Mouse (Mus musculus): ENCODE data around the gene Mex3a.

DNA sequence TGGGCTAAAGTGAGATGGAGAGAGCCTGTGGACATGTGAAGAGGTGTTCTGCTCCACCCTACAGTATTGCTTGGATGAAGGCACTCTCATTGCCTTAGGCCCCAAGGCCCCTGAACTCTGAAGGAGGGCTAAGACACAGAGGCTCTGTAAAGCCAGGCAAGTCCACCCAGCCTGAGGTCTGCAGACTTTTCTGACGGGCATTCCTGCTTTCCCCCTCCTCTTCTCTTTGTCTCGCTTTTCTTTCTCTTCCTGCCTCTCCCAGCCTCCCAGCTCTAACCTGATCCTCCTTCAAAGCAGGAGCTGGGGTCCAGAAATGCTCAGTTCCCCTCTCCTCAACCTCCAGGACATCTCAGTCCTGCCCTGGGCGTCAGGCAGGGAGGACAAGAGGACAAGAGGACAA, 2.8 kb downstream of the Mex3a start:
- TF ChIP-seq POLR2A (IDR thresholded peaks at IDR 0.05; ENCODE audit: control insufficient read depth, extremely low read depth, insufficient read depth, low read length, poor library complexity) (no peak), CTCF (IDR thresholded peaks at IDR 0.05; ENCODE audit: borderline replicate concordance, control insufficient read depth, extremely low read depth, insufficient read depth, low read length, poor library complexity) (no peak)
